Mouse (Mus musculus): ENCODE data around the gene Htr2b. TPM values are rescaled to one million over a fixed set of nuclear protein-coding genes. Genes with fewer than 3 reads are reported as not detected.

The Htr2b gene
- polyA plus RNA-seq (2012; rRNA removed) = not detected in 2 replicates

DNA sequence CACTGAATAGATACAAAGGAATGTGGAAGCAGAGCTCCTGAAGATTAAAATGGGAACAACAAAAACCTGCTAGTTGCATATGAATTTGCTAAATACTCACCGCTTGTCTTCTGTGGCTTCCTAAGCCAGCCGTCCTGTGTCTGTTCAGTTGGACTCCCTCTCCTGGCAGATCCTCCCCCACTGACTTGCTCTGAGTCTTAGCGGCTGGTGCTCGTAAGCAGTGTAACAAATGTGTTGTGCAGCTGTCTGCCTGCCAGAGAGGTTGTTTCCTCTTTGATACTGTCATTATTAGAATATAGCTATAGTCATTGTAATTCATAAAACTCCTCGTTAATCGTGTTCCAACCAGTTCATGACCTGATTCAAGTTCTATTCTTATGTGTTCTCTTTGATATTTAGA lies at the start of gene Htr2b:
Gene Htr2b, minus strand, starts transcription at position 192 of the 400 bp plus-strand sequence.
- Histone ChIP-seq H3K4me3 (replicated peaks; ENCODE audit: insufficient read depth, low read depth, low read length) (no peak within 1 kb of the TSS), H3K4me1 (ENCODE audit: control insufficient read depth, insufficient read depth, low read length) (no peaks in the 10 kb centered on the region), H3K27ac (ENCODE audit: insufficient read depth, low read length) (no peak within 1 kb of the TSS), H3K27me3 (ENCODE audit: control insufficient read depth, insufficient read depth, low read length) (no peaks in the 10 kb centered on the region)
- WGBS = 36% methylated on average over 6 of the region's 6 CpGs
- DNase-seq = peak in 1 of 2 experiments; percentile 15
- TF ChIP-seq CTCF (IDR thresholded peaks at IDR 0.05; ENCODE audit: borderline replicate concordance, insufficient read depth, low read depth, low read length) (no peak), POLR2A (IDR thresholded peaks at IDR 0.05; ENCODE audit: borderline replicate concordance, insufficient read depth, low read length) (no peak)

DNA sequence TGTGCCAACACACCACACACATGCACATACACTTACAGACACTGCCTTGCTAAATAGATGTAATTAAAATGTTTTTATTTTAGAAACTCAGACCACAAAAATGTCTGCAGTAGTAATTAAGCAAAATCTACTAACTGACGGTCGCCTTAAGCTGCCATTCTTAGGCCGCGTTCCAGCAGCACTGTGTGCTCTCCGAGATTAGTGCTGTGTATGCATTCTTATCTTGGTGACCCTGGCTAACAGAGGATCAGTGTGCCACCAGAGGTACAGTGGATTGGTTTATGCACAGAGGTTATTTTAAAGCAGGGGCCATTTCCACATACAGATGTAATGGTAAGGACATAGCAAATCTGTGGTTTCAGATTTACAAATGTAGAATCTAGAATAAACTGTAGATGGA lies 49.3 kb upstream of the Htr2b start:
- TF ChIP-seq POLR2A (IDR thresholded peaks at IDR 0.05; ENCODE audit: borderline replicate concordance, insufficient read depth, low read length) = no peak
- TF ChIP-seq CTCF (IDR thresholded peaks at IDR 0.05; ENCODE audit: borderline replicate concordance, insufficient read depth, low read depth, low read length) = no peak

DNA sequence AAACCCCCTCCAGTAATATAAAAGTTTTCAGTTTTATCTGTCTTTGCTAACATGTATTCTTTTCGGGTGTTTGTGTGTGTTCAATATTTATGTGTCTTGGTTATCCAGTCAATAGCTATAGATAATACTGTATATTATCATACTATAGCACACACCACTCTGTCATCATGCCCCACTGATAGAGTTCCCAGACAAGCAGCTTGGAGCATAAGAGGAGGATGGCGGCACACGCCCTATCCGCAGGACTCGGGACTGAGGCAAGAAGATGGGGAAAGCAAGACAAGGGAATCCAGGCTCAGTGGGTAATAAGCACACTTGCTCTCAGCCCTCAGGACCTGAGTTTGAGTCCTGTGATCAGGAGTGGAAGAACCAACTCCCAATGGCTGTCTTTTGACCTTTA lies 48.7 kb upstream of the Htr2b start:
- Histone ChIP-seq H3K4me3 (replicated peaks; ENCODE audit: insufficient read depth, low read depth, low read length) (no peak overlapping the region), H3K27me3 (ENCODE audit: control insufficient read depth, insufficient read depth, low read length) (no peaks in the 10 kb centered on the region), H3K4me1 (ENCODE audit: control insufficient read depth, insufficient read depth, low read length) (no peaks in the 10 kb centered on the region), H3K27ac (ENCODE audit: insufficient read depth, low read length) (no peak overlapping the region)
- DNase-seq = no peak
- no peak for TF ChIP-seq POLR2A (IDR thresholded peaks at IDR 0.05; ENCODE audit: borderline replicate concordance, insufficient read depth, low read length)
- no peak for TF ChIP-seq CTCF (IDR thresholded peaks at IDR 0.05; ENCODE audit: borderline replicate concordance, insufficient read depth, low read depth, low read length)
- WGBS = 94% methylated on average over 5 of the region's 5 CpGs

More for the DNA sequence above, 49.3 kb upstream of the Htr2b start:
- H3K27ac ChIP-seq (ENCODE audit: insufficient read depth, low read length) = no peak overlapping the region
- H3K4me1 ChIP-seq (ENCODE audit: control insufficient read depth, insufficient read depth, low read length) = no peaks in the 10 kb centered on the region
- 93% methylated on average over 5 of the region's 5 CpGs for WGBS
- no peak overlapping the region for H3K4me3 ChIP-seq (replicated peaks; ENCODE audit: insufficient read depth, low read depth, low read length)
- H3K27me3 ChIP-seq (ENCODE audit: control insufficient read depth, insufficient read depth, low read length) = no peaks in the 10 kb centered on the region
- no peak for DNase-seq

DNA sequence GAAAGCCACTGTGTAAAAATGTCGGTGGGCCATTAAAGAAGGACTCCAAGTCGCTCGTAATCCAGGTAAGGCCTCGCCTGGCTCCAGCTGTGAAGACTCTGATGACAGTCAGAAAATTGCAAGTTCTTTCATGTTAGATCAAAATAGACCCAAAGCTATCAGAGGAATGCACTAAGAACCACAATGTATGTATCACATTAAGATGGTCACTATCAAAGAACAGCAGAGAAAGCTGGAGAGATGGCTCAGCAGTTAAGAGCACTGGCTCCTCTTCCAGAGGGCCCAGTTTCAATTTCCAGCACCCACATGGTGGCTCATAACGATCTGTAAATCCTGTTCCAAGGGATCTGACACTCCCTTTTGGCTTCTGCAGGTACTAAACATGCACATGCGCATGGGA lies 48.3 kb upstream of the Htr2b start:
- TF ChIP-seq POLR2A (IDR thresholded peaks at IDR 0.05; ENCODE audit: borderline replicate concordance, insufficient read depth, low read length) (no peak), CTCF (IDR thresholded peaks at IDR 0.05; ENCODE audit: borderline replicate concordance, insufficient read depth, low read depth, low read length) (no peak)

DNA sequence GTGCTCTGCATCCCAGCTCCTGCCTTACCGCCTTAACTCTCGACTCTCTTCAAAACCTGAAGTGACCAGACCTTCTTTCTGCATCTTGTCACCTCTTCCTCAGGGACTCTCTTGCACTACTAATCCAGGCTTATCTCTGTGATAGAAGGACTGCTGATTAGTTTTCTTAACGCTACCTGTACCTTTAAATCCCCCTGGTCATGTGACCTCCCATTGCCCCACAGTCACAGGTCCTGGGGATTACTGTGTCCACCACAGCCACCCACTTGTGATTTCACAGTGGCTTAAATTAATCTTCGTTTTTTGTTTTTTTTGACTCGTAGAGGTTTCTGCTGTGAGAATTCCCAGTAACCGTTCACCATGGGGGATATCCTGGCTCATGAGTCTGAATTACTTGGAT lies 44.8 kb upstream of the Htr2b start:
- WGBS = 88% methylated on average over 6 of the region's 6 CpGs
- Histone ChIP-seq H3K27ac (ENCODE audit: insufficient read depth, low read length) (no peak overlapping the region), H3K27me3 (ENCODE audit: control insufficient read depth, insufficient read depth, low read length) (no peaks in the 10 kb centered on the region), H3K4me1 (ENCODE audit: control insufficient read depth, insufficient read depth, low read length) (peaks cover 3% of the 10 kb centered on the region; the same call in 1 of the 2 replicates), H3K4me3 (replicated peaks; ENCODE audit: insufficient read depth, low read depth, low read length) (no peak overlapping the region)
- TF ChIP-seq CTCF (IDR thresholded peaks at IDR 0.05; ENCODE audit: borderline replicate concordance, insufficient read depth, low read depth, low read length) (no peak), POLR2A (IDR thresholded peaks at IDR 0.05; ENCODE audit: borderline replicate concordance, insufficient read depth, low read length) (no peak)
- no peak for DNase-seq

More for the DNA sequence above, 48.3 kb upstream of the Htr2b start:
- Histone ChIP-seq H3K4me1 (ENCODE audit: control insufficient read depth, insufficient read depth, low read length) (no peaks in the 10 kb centered on the region), H3K27ac (ENCODE audit: insufficient read depth, low read length) (no peak overlapping the region), H3K4me3 (replicated peaks; ENCODE audit: insufficient read depth, low read depth, low read length) (no peak overlapping the region), H3K27me3 (ENCODE audit: control insufficient read depth, insufficient read depth, low read length) (no peaks in the 10 kb centered on the region)
- DNase-seq = no peak
- WGBS = 89% methylated on average over 6 of the region's 6 CpGs

DNA sequence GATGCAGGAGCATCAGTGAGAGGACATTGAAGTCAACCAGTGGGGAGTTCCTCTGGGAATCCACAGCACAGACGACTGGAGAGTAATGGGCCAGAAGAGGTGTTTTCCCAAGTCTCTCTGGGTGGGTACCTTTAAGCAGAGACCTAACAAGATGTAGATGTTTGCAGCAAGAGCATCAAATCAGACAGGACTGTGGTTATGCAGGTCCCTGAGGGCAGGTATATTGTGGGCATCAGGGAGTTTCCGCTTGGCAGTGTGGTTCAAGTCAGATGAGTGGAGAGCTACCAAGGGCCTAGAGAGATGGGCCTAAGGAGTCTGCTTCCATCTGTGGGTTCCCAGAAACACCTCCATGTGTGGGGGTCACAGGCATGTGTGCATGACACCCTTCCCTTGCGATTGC lies 44.3 kb upstream of the Htr2b start:
- WGBS = 79% methylated on average over 3 of the region's 3 CpGs
- DNase-seq = no peak
- Histone ChIP-seq H3K4me3 (replicated peaks; ENCODE audit: insufficient read depth, low read depth, low read length) (no peak overlapping the region), H3K27ac (ENCODE audit: insufficient read depth, low read length) (no peak overlapping the region), H3K4me1 (ENCODE audit: control insufficient read depth, insufficient read depth, low read length) (peaks cover 3% of the 10 kb centered on the region; the same call in 1 of the 2 replicates), H3K27me3 (ENCODE audit: control insufficient read depth, insufficient read depth, low read length) (no peaks in the 10 kb centered on the region)
- no peak for TF ChIP-seq POLR2A (IDR thresholded peaks at IDR 0.05; ENCODE audit: borderline replicate concordance, insufficient read depth, low read length)
- TF ChIP-seq CTCF (IDR thresholded peaks at IDR 0.05; ENCODE audit: borderline replicate concordance, insufficient read depth, low read depth, low read length) = no peak

DNA sequence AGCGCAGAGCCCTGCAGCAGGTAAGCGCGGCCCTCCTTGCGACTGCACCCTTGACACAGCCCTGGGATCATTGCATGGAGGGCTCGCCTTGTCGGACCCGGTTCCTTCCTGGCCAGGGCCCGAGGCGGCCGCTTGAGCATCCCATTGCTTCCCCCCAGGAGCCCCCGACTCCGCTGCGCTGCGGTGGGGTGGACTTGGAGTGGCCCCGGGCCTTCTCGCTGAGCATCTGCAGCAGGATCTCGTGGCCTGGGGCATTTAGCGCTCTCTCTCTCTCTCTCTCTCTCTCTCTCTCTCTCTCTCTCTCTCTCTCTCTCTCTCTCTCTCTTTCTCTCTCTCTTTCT lies 43.0 kb upstream of the Htr2b start:
- Histone ChIP-seq H3K4me3 (replicated peaks; ENCODE audit: insufficient read depth, low read depth, low read length) (peak overlapping the region; percentile 76), H3K27ac (ENCODE audit: insufficient read depth, low read length) (no peak overlapping the region), H3K27me3 (ENCODE audit: control insufficient read depth, insufficient read depth, low read length) (no peaks in the 10 kb centered on the region), H3K4me1 (ENCODE audit: control insufficient read depth, insufficient read depth, low read length) (peaks cover 3% of the 10 kb centered on the region; the same call in 1 of the 2 replicates)
- TF ChIP-seq CTCF (IDR thresholded peaks at IDR 0.05; ENCODE audit: borderline replicate concordance, insufficient read depth, low read depth, low read length) (no peak), POLR2A (IDR thresholded peaks at IDR 0.05; ENCODE audit: borderline replicate concordance, insufficient read depth, low read length) (no peak)
- DNase-seq = no peak
- WGBS = 0% methylated on average over 18 of the region's 18 CpGs

DNA sequence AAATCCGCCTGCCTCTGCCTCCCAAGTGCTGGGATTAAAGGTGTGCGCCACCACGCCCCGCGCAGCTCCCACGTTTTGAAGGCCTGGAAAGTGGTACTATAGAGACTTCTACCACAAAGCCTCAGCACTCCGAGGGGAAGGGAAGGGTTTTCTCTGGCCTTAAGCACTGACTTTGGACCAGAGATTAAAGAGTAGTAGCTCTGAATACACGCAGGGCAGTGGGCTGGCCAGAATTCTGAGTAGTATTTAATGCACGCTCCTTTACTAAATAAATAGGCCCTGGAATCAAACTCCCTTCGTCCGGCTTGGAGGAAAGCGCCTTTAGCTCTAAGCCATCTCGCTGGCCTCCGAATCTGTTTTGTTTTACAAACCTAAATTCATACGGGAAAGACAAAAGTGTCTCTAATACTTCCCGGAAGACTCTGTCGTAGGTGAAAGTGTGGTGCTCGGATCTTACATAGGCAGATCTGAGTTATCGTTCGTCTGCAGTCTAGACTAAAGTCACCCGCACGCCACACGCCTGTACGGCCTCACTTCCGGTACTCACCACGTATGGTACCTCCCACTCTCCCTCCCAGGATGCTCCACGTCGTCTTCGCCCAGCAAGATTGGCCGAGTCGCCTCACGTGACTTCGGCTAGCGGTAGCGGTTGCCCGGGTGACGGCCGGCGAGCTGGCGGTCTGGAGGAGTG lies 42.5 kb upstream of the Htr2b start, which contains the start of gene Armc9:
Gene Armc9, plus strand, starts transcription at position 648 of the 691 bp plus-strand sequence.
- H3K27ac ChIP-seq (ENCODE audit: insufficient read depth, low read length) = peak within 1 kb of the TSS; percentile 10

More for the DNA sequence above, 42.5 kb upstream of the Htr2b start, which contains the start of gene Armc9:
- TF ChIP-seq CTCF (IDR thresholded peaks at IDR 0.05; ENCODE audit: borderline replicate concordance, insufficient read depth, low read depth, low read length) (no peak), POLR2A (IDR thresholded peaks at IDR 0.05; ENCODE audit: borderline replicate concordance, insufficient read depth, low read length) (peak; percentile 96)
- WGBS = 4% methylated on average over 40 of the region's 40 CpGs
- Histone ChIP-seq H3K4me1 (ENCODE audit: control insufficient read depth, insufficient read depth, low read length) (peaks cover 3% of the 10 kb centered on the region; the same call in 1 of the 2 replicates), H3K27me3 (ENCODE audit: control insufficient read depth, insufficient read depth, low read length) (no peaks in the 10 kb centered on the region), H3K4me3 (replicated peaks; ENCODE audit: insufficient read depth, low read depth, low read length) (peak within 1 kb of the TSS; percentile 76)
- peak; percentile 93 to 95 for DNase-seq

All from cerebellum, adult 2 months (tissue).